Mouse (Mus musculus) telencephalon, adult 2 months (tissue): ENCODE measurements around the gene Rhox4c.
"Not testable (repeated sequence)": the region's sequence is repeated elsewhere in the genome, so short reads cannot be mapped to it uniquely, and the experiment has no call there.

Experiments
- DNase-seq: peaks from one replicate; pipeline ENCODE4 v3.0.0-alpha.2; 2011; ENCODE audit warnings: low read depth, low spot score

Rhox4c gene

DNA sequence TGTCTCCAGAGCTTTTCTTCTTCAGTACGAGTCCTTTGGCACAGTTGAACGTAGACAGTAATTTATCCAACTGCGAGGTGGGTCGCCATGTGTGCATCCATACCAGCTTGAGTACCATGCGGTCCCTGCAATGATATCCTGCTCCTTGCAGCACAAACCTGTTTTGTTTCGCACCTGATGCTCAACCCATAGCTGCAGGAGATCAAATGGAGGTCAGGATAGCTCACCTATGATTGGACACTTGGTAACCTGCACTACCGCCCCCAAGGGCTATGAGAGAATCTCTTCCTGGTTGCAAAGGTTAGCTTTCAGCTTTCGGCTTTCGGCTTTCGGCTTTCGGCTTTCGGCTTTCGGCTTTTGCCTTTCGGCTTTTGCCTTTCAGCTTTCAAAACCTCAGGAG, at the start of gene Rhox4c:
Gene Rhox4c (plus strand): TSS at position 301 of the 400 bp plus-strand sequence.
- not testable (repeated sequence) for DNase-seq

GRCm38 (mm10) chrX:37432194-37432593, 47.9 kb upstream of the Rhox4c start, which contains the start of gene Rhox4b:
Rhox4b (plus strand) TSS chrX:37432494.
- not testable (repeated sequence) for DNase-seq

GRCm38 (mm10) chrX:37453380-37453779, 26.8 kb upstream of the Rhox4c start, which contains the start of gene Rhox2c:
Rhox2c (plus strand) TSS chrX:37453680.
- DNase-seq, result not testable (repeated sequence)

DNA sequence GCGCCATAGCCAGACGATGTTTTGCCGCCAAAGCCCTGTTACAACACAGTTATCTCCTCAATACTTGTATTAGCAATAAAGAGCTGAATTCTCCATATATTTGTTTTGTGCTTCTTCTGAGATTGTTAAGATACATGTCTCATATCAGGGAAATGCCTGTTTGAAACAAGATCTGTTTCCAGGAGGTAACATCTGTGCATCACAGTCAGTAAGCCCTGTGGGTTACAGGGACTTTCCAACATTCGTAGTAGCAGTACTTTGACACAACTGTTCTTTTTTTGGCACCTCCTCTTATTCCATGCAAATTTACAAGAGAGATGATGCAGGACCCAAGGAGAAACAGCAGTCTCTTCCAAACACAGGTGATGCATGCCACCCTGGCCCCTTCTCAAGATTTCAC, 21.9 kb upstream of the Rhox4c start, which contains the start of gene Rhox3c:
Gene Rhox3c (plus strand): TSS at position 301 of the 400 bp plus-strand sequence.
- DNase-seq, result not testable (repeated sequence)

DNA sequence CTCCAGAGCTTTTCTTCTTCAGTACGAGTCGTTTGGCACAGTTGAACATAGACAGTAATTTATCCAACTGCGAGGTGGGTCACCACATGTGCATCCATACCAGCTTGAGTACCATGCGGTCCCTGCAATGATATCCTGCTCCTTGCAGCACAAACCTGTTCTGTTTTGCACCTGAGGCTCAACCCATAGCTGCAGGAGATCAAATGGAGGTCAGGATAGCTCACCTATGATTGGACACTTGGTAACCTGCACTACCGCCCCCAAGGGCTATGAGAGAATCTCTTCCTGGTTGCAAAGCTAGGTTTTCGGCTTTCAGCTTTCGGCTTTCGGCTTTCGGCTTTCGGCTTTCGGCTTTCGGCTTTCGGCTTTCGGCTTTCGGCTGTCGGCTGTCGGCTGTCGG, 33.9 kb downstream of the Rhox4c start, which contains the start of gene Rhox4d:
Gene Rhox4d (plus strand): TSS at position 301 of the 400 bp plus-strand sequence.
- DNase-seq, result not testable (repeated sequence)

- DNase-seq, result not testable (repeated sequence)
Observed at GRCm38 (mm10) chrX:37530152-37530551, 50.0 kb downstream of the Rhox4c start, which contains the start of gene Rhox2e. Rhox2e (plus strand) TSS chrX:37530452.
